Mouse (Mus musculus) CD4-positive, CD25-positive, alpha-beta regulatory T cell, adult 2 months (primary cell): Measurements from ENCODE around the gene C1qtnf6.

Experiments
- DNase-seq: peaks from one replicate; pipeline ENCODE4 v3.0.0-alpha.2; 2012; ENCODE audit warnings: low read depth, low spot score

C1qtnf6 gene

GRCm38 (mm10) chr15:78480111-78480510 is 51.1 kb downstream of the C1qtnf6 start:
- DNase-seq, result peak; percentile 81

DNA sequence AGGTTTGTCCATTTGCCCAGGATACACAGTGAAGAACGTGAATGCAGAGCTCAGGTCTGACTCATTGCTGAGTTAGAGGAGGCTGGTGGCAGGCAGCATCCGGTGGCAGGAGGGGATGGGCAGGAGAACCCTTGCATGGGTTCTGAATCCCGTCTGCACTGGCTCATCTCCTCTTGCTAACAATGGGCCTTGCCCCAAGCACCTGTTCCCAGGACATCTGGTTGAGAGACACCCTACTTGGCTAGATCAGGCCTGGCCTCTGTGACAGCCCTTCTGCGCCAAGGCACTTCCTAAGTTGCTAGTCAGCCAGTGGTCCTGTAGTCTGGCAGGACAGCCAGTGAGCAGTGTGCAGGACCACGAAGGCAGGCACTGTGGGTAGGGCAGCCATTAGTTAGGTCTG is 51.7 kb downstream of the C1qtnf6 start:
- DNase-seq, result peak; percentile 62

DNA sequence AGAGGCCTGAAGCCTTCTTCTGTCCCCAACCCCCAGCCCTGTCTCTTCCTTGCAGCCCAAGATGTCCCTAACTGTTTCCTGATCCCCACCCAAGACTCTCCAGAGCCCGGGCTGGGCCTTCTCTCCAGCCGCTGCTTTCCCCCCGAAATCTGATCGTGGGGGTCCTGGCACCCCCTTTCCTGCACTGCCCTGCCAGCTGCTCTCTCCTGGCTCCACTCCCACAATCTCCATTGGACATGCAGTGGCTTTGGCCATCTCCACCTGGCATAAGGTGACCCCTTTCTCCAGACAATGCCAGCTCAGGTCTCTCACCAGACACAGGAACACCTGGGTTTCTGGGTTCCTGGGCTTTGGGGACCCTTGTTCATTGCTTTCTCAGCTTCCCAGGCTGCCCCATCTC is 53.1 kb downstream of the C1qtnf6 start:
- peak; percentile 17 for DNase-seq

GRCm38 (mm10) chr15:78476878-78477277 is 54.3 kb downstream of the C1qtnf6 start:
- peak; percentile 35 for DNase-seq

GRCm38 (mm10) chr15:78475604-78476031 is 55.6 kb downstream of the C1qtnf6 start:
- peak; percentile 88 for DNase-seq

DNA sequence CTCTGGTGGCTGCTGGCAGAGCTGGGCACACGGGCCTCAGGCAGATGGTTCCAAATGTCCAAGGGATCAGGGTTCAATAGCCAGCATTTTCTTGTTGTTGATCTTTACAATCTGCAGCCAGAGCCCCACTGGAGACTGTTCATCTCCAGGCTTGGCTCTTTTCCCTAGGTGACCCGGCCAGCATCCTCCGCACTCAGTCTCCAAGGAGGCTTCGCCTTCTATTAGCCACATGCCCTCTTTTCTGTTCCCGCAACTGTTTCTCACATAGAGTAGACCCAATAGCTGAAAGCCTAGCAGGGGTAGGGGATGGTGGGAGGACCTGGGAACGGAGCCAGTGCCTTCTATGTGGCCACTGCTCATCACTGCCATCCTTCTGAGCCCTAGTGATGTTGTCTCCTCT is 57.8 kb downstream of the C1qtnf6 start:
- DNase-seq, result no peak
